Mouse (Mus musculus) midbrain, embryonic 10.5 days (tissue): ENCODE measurements around the gene Dmrtb1. TPM values are rescaled to one million over a fixed set of nuclear protein-coding genes. Genes with fewer than 3 reads are reported as not detected.

Experiments used
- DNase-seq: peaks from one replicate; pipeline ENCODE4 v3.0.0-alpha.2; 2017; ENCODE audit warnings: low spot score
- H3K27ac ChIP-seq: fragments of 300-500 bp; sonication (generic); replicated peaks from 2 replicates; pipeline ENCODE4 v1.5.1; 2016; ENCODE audit warnings: mild to moderate bottlenecking
- H3K27me3 ChIP-seq: fragments of 300-500 bp; sonication (generic); 2 replicates; pipeline ENCODE4 v1.6.1; 2016; ENCODE audit warnings: low read depth, mild to moderate bottlenecking; ENCODE audit not compliant: poor library complexity, severe bottlenecking
- H3K36me3 ChIP-seq: fragments of 300-500 bp; sonication (generic); 2 replicates; pipeline ENCODE4 v1.6.1; 2016; ENCODE audit warnings: mild to moderate bottlenecking, moderate library complexity
- H3K4me1 ChIP-seq: fragments of 300-500 bp; sonication (generic); 2 replicates; pipeline ENCODE4 v1.6.1; 2016
- H3K4me3 ChIP-seq: fragments of 300-500 bp; sonication (generic); 2 replicates; pipeline ENCODE4 v1.5.1; 2016; ENCODE audit warnings: mild to moderate bottlenecking, moderate library complexity
- H3K9me3 ChIP-seq: fragments of 300-500 bp; sonication (generic); replicated peaks from 2 replicates; pipeline ENCODE4 v1.6.1; 2016; ENCODE audit warnings: mild to moderate bottlenecking
- WGBS: fragments of 180-500 bp; shearing (Covaris S2); methylation state at CpG from one replicate; pipeline ENCODE4 v1.1.7; 2016; 5-methylcytosine and 5-hydroxymethylcytosine counted together
- polyA plus RNA-seq: library from polyadenylated mRNA; unstranded; fragments of >200 nt; fragmentation: Nextera tagmentation; extraction: Ambion mirVana; gene quantifications from 2 replicates; pipeline ENCODE4 v1.2.1, GENCODE M21; 2016

Dmrtb1 gene
- polyA plus RNA-seq, 1 experiment from 2014 or later, result 7.7 TPM

GRCm38 (mm10) chr4:107674322-107674644 lies 9.7 kb downstream of the Dmrtb1 start:
- 33% methylated on average over 5 of the region's 5 CpGs for WGBS
- H3K9me3 ChIP-seq, result no peaks in the 10 kb centered on the region
- no peak for DNase-seq
- peaks cover 81% of the 10 kb centered on the region for H3K27me3 ChIP-seq
- peak overlapping the region; percentile 77 for H3K27ac ChIP-seq
- no peaks in the 10 kb centered on the region for H3K36me3 ChIP-seq
- H3K4me3 ChIP-seq, result peak overlapping the region; percentile 39
- peaks cover 33% of the 10 kb centered on the region for H3K4me1 ChIP-seq

GRCm38 (mm10) chr4:107673638-107674321 lies 10.2 kb downstream of the Dmrtb1 start:
- Histone ChIP-seq H3K4me1 (peaks cover 28% of the 10 kb centered on the region), H3K4me3 (peak overlapping the region; percentile 39), H3K27me3 (peaks cover 76% of the 10 kb centered on the region), H3K9me3 (no peaks in the 10 kb centered on the region), H3K27ac (peak overlapping the region; percentile 77), H3K36me3 (no peaks in the 10 kb centered on the region)
- WGBS, result 15% methylated on average over 23 of the region's 23 CpGs
- peak; percentile 89 for DNase-seq

- peaks cover 45% of the 10 kb centered on the region for H3K27me3 ChIP-seq
- DNase-seq, result no peak
- H3K36me3 ChIP-seq, result no peaks in the 10 kb centered on the region
- no peaks in the 10 kb centered on the region for H3K9me3 ChIP-seq
- 73% methylated on average over 5 of the region's 5 CpGs for WGBS
- H3K4me3 ChIP-seq, result no peak overlapping the region
- peaks cover 20% of the 10 kb centered on the region for H3K4me1 ChIP-seq
- H3K27ac ChIP-seq, result no peak overlapping the region
Observed at GRCm38 (mm10) chr4:107670731-107671130, 13.3 kb downstream of the Dmrtb1 start.

GRCm38 (mm10) chr4:107668514-107668913 lies 15.5 kb downstream of the Dmrtb1 start:
- no peak overlapping the region for H3K4me3 ChIP-seq
- H3K36me3 ChIP-seq, result no peaks in the 10 kb centered on the region
- peaks cover 6% of the 10 kb centered on the region for H3K4me1 ChIP-seq
- H3K9me3 ChIP-seq, result no peaks in the 10 kb centered on the region
- H3K27ac ChIP-seq, result no peak overlapping the region
- peaks cover 27% of the 10 kb centered on the region for H3K27me3 ChIP-seq
- 88% methylated on average over 2 of the region's 2 CpGs for WGBS
- no peak for DNase-seq

GRCm38 (mm10) chr4:107660649-107661048 lies 23.4 kb downstream of the Dmrtb1 start:
- H3K4me3 ChIP-seq, result no peak overlapping the region

GRCm38 (mm10) chr4:107653280-107653643 lies 30.8 kb downstream of the Dmrtb1 start:
- Histone ChIP-seq H3K9me3 (no peaks in the 10 kb centered on the region), H3K4me1 (peaks cover 32% of the 10 kb centered on the region), H3K4me3 (no peak overlapping the region), H3K36me3 (no peaks in the 10 kb centered on the region), H3K27ac (0 out of 2 replicates have a peak overlapping the region, but pooled peaks have one; percentile 39), H3K27me3 (peaks cover 29% of the 10 kb centered on the region)
- DNase-seq, result no peak
- WGBS, result 73% methylated on average over 5 of the region's 5 CpGs

More at GRCm38 (mm10) chr4:107660649-107661048, 23.4 kb downstream of the Dmrtb1 start:
- Histone ChIP-seq H3K27me3 (no peaks in the 10 kb centered on the region), H3K27ac (no peak overlapping the region), H3K4me1 (peaks cover 7% of the 10 kb centered on the region), H3K36me3 (no peaks in the 10 kb centered on the region), H3K9me3 (no peaks in the 10 kb centered on the region)
- WGBS, result 98% methylated on average over 11 of the region's 11 CpGs
- no peak for DNase-seq

- H3K27ac ChIP-seq, result peak overlapping the region; percentile 39; the same call in 1 of the 2 replicates
Observed at GRCm38 (mm10) chr4:107652598-107653279, 31.3 kb downstream of the Dmrtb1 start.

GRCm38 (mm10) chr4:107651021-107651496 lies 33.0 kb downstream of the Dmrtb1 start:
- H3K27ac ChIP-seq, result 0 out of 2 replicates have a peak overlapping the region, but pooled peaks have one; percentile 24
- H3K36me3 ChIP-seq, result no peaks in the 10 kb centered on the region
- peaks cover 29% of the 10 kb centered on the region for H3K27me3 ChIP-seq
- peaks cover 32% of the 10 kb centered on the region for H3K4me1 ChIP-seq
- WGBS, result 35% methylated on average over 12 of the region's 12 CpGs
- DNase-seq, result peak; percentile 23
- H3K9me3 ChIP-seq, result no peaks in the 10 kb centered on the region
- no peak overlapping the region for H3K4me3 ChIP-seq

More at GRCm38 (mm10) chr4:107652598-107653279, 31.3 kb downstream of the Dmrtb1 start:
- 12% methylated on average over 7 of the region's 7 CpGs for WGBS
- DNase-seq, result peak; percentile 83
- Histone ChIP-seq H3K27me3 (peaks cover 29% of the 10 kb centered on the region), H3K9me3 (no peaks in the 10 kb centered on the region), H3K4me1 (peaks cover 32% of the 10 kb centered on the region), H3K36me3 (no peaks in the 10 kb centered on the region), H3K4me3 (peak overlapping the region; percentile 1; the same call in 1 of the 2 replicates)

GRCm38 (mm10) chr4:107648959-107649485 lies 35.0 kb downstream of the Dmrtb1 start:
- 87% methylated on average over 5 of the region's 5 CpGs for WGBS
- peaks cover 32% of the 10 kb centered on the region for H3K4me1 ChIP-seq
- H3K36me3 ChIP-seq, result no peaks in the 10 kb centered on the region
- H3K4me3 ChIP-seq, result no peak overlapping the region
- H3K27ac ChIP-seq, result no peak overlapping the region; the same call in 1 of the 2 replicates
- H3K9me3 ChIP-seq, result no peaks in the 10 kb centered on the region
- no peak for DNase-seq
- peaks cover 24% of the 10 kb centered on the region for H3K27me3 ChIP-seq

GRCm38 (mm10) chr4:107641624-107642023 lies 42.4 kb downstream of the Dmrtb1 start:
- Histone ChIP-seq H3K27me3 (no peaks in the 10 kb centered on the region), H3K27ac (no peak overlapping the region), H3K4me3 (no peak overlapping the region), H3K9me3 (no peaks in the 10 kb centered on the region), H3K36me3 (no peaks in the 10 kb centered on the region), H3K4me1 (peaks cover 13% of the 10 kb centered on the region)
- WGBS, result 76% methylated on average over 4 of the region's 4 CpGs
- no peak for DNase-seq

- H3K4me1 ChIP-seq, result peaks cover 13% of the 10 kb centered on the region
- 87% methylated on average over 10 of the region's 10 CpGs for WGBS
- H3K27ac ChIP-seq, result no peak overlapping the region
Observed at GRCm38 (mm10) chr4:107638303-107638702, 45.7 kb downstream of the Dmrtb1 start.

GRCm38 (mm10) chr4:107637670-107638069 lies 46.4 kb downstream of the Dmrtb1 start:
- DNase-seq, result no peak
- no peaks in the 10 kb centered on the region for H3K9me3 ChIP-seq

More at GRCm38 (mm10) chr4:107638303-107638702, 45.7 kb downstream of the Dmrtb1 start:
- H3K9me3 ChIP-seq, result no peaks in the 10 kb centered on the region
- no peak for DNase-seq
- H3K4me3 ChIP-seq, result no peak overlapping the region
- no peaks in the 10 kb centered on the region for H3K27me3 ChIP-seq
- H3K36me3 ChIP-seq, result no peaks in the 10 kb centered on the region

More at GRCm38 (mm10) chr4:107637670-107638069, 46.4 kb downstream of the Dmrtb1 start:
- Histone ChIP-seq H3K27ac (no peak overlapping the region), H3K27me3 (no peaks in the 10 kb centered on the region), H3K4me3 (no peak overlapping the region), H3K4me1 (0 out of 2 replicates have a peak, but pooled peaks cover 8% of the 10 kb centered on the region), H3K36me3 (no peaks in the 10 kb centered on the region)
- 65% methylated on average over 3 of the region's 3 CpGs for WGBS
